Mouse (Mus musculus) kidney, adult 9 months (tissue): ENCODE measurements at regions not wholly inside any gene's neighbourhood (a gene's known extent, or its start where the extent isn't known, plus 50 kb on each side); places are given as distances from the start of the nearest gene placed in this dataset.

Experiments
- DNase-seq: peaks from one replicate; pipeline ENCODE4 v3.0.0; 2022

DNA sequence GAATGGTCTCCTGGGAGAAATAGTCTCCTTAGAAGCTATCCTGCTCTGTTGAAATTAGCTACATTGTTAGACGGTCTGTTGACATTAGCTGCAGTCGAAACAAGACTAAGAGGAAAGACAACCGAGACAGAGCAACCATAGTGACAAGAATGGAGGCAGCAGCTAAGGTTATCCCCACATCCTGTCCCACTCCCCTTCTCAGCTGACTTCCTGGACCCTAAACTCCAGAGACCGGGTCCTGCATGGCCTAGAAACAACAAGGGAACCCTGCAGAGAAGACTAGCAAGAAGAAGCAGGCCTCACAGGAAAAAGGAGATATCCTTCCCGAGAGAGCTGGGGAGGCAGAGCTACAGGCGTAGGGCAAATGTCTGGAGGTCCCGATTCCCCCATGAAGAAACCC is 102.0 kb downstream of the Fam168b start:
- no peak for DNase-seq

DNA sequence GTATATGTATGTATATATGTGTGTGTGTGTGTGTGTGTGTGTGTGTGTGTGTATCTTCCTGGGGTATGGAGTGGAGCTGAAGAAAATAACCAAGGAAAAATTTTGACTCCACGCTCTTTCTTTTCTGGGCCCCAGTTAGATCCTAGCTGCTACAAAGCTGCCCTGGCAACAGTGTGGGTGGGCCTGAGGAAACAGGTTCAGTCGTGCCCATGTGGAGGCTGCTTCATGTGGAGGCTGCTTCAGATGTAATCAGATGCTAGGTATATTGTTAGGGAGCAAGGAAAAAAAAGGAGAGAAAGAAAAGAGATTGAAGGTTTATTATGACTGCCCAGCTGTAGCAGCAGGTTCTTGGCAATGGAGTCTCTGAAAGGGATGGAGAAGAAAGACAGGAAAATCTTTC is 100.6 kb downstream of the Fam168b start:
- DNase-seq: no peak

DNA sequence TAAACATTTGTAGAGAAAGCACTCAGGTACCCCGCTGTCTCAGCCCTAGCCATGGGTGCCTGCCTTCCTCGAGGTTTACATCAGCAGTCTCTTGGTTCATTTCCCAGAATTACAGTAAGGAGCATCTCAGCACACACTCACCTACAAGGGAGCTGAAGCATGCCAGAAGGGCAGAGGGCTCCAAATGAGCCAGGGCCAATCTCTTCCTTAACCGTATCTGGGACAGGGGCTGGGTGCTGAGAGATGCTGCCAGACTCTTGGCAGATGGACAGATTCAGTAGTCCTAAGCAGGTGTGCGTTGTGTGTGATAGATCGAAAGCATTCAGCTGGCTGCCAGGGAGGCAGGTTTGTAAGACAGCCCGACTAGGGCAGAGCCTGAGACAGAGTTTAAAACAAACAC is 97.0 kb downstream of the Fam168b start:
- DNase-seq: no peak

DNA sequence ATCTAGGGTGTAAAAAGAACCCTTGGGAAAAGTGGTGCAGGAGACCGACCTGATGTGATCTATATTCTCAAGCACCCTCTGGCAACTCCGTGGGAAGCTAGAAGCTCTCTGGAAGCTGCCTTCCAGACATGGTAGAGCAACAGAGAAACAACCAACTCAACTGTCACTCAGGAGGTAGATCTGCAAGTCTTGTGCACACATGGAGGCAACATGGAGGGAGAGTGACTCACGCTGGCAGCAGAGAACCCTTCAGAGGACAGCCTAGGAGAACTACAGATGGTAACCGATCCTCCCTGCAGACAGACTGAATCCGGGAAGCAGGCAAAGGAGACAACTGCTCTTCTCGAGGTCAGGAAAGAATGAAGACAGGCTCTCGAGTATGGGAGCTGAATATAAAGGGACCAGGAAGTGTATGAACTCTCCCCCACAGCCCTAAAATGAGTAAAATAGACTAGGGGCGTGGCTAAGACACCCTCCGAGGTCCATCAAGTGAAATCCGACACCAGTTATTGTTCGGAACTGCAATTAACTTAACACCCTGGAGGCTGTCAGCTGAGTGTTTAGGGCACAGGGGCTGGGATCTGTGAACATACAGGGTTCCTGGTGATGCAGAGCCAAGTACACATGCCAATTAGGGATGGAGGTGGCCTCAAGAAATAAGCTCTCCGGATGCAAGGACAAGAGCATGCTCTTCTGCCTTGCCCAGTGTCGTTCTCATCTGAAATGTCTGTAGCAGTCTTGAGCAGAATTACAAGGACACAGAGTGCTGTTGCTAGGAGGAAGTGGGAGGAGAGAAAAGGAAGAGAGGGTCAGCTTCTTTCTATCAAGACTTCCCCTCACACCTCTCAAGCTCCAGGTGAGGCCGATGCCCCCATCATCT is 93.5 kb downstream of the Fam168b start:
- DNase-seq: no peak

DNA sequence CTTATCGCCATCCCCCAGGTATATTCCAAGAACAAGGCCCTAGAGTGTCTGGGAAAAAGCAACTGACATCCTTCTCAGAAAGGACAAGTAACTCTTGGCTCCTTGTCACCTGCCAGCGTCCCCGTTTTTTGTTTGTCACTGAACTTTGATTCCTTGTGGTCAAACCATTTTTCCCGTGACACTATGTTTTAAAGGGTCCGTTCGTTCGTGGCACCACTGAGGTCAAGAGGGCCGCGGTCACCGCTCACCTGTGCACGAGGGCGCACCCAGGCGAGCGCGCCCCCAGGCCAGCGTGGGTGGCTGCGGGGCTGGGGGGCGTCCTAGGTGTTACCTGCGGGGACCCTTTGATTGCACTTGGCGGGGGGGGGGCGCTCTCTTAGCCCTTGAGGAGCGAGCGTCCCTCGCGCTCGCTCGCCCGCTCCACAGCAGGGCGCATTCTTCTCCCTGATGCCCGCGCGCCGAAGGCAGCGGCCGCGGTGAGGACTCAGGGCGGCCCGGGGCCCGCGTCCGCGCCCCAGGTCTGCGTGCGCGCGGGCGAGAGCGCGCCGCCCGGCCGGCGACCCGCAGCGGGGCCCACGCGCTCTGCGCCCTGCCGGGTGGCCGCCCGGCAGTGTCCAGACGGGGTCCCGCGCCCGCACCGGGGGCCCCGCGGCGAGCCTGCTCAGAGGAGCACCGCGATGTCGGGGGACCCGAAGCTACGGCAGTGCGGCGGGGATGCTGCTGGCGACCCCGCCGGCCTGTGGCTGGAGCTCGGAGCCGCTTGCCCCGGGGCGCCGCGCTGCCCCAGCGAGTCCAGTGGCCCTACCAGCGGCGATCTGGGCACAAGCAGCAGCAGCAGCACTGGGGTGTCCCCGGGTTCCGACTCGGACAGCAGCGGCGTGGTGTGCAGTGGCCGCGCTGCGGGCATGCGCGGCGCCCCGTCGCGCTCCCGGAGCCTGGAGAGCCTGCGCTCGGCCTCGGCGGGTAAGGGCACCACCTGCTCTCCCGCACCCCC is 92.5 kb downstream of the Fam168b start:
- DNase-seq: no peak

DNA sequence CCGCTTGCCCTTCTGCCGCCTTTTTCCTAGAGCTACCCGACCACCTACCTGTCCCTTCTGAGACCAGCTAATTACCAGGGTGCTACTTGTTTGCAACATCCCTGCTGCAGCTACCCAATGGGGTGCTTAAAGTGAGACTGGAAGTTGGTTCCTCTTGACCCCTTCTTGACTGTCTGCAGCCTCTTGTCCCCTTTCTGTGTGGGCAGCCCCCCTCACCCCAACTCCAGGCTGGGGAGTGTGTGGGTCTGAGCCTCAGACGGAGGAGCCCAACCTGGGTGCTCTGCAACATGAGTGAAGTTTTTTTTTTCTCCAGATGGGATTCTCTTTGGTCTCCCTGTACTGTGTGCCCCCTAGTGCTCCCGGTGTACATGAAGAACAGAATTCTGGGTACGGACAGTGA is 91.7 kb downstream of the Fam168b start:
- no peak for DNase-seq

DNA sequence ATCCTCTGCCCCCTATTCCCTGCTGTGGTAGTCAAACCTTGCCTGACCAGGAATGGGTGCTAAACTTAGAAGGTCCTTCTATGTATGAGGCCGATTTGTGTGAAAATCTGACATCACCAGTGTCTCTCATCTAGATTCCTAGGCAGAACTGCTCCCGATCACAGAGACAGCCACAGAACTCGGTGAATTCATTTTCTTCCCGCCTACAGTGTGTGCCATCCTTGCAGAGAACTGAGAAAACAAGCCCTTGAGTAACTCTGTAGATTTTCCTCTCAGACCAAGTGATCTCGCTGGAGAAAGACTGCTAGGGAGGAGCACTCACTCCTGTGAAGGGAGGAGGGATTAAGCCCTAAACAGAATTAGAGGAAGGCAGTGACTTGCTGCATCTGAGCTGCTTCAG is 89.3 kb downstream of the Fam168b start:
- no peak for DNase-seq

DNA sequence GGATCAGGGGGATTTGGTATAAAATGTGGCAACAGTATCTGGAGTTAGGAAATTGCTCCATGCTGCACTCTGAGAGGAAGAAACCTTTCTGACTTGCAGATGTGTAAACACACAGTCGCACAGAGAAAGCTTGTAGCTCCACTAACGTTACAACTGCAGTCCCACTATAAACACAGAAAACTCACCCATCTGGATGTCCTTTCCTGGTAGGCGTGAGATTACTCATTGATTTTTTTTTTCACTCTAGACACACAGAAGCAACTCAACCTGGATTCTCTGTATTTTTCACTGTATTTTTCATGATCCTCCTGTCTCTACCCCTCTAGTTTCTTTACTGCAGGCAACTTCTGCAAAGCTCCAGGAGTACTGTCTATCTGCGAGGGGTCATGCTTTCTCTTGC is 82.3 kb downstream of the Fam168b start:
- no peak for DNase-seq

DNA sequence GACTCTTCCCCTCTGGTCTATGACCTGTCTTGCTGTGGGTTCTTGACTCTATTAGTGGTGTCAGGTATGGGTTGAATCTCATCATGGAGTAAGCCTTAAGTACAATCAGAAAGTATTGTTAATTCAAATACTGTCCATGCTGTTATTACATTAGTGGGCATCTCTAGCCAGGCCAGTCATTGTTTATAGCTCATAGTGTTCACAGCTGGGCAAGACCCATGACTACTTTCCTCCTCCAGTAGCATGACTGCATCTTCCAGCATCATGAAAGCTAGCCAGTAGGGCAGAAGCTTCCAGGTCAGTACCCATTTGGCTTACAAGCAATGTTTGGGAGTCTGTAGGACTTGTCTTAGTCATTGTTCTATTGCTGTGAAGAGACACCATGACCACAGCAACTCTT is 81.4 kb downstream of the Fam168b start:
- DNase-seq: no peak

DNA sequence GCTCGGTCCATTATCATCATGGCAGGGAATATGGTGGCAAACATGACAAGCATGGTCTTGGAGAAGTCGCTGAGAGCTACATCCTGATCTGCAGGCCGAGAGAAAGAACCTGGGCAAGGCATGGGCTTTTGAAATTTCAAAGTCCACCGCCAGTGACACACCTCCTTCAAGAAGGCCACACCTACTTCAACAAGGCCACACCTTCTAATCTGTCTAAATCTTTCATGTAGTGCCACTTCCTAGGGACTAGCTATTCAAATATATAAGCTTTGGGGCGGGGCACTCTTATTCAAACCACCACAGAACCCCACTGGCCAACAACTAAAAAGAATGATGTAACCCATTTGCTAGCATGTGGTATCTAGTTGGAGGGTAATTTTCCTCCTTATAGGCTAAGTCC is 81.0 kb downstream of the Fam168b start:
- DNase-seq: no peak
